Mouse (Mus musculus) spleen, adult 2 months (tissue): ENCODE measurements around the gene Slc44a1.

Experiments used
- CTCF ChIP-seq: fragments of 200-500 bp; IDR thresholded peaks from 2 replicates; pipeline ENCODE4 v1.5.1; 2011; ENCODE audit warnings: mild to moderate bottlenecking, inconsistent platforms; ENCODE audit not compliant: insufficient read depth, insufficient read length, insufficient replicate concordance; ENCODE audit errors: extremely low read depth
- POLR2A ChIP-seq: fragments of 200-500 bp; IDR thresholded peaks from 2 replicates; pipeline ENCODE4 v1.6.1; 2011; ENCODE audit warnings: low read depth, low read length, inconsistent platforms

DNA sequence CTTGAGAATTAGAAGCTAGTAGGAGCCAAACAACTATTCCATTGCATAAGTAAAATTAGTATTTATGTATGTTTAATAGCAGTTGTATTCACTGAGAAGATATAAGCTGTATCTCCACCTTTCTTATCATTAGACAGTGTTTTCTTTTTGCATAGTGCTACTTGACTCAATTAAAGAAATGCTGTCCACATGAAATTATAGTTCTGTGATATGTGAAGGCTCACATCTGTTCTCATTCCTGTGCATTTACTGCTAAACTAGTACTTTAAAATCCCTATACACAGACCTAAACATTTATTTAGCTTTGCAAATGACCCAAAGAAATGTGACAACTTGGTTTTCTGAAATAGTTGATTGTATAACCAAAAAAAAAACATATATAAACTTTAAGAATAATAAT is 96.9 kb downstream of the Slc44a1 start:
- TF ChIP-seq CTCF: no peak
- TF ChIP-seq POLR2A: no peak
